Mouse (Mus musculus) liver, embryonic 11.5 days (tissue): ENCODE results near the gene Arhgef25. TPM values are rescaled to one million over a fixed set of nuclear protein-coding genes. Genes with fewer than 3 reads are reported as not detected.

Experiments used
- ATAC-seq: fragments of 200-750 bp; cut with Nextera tagmentation; replicated peaks from 2 replicates; pipeline ENCODE4 v1.8.0; 2017; ENCODE audit warnings: moderate number of reproducible peaks, mild to moderate bottlenecking, moderate TSS enrichment, moderate library complexity; ENCODE audit not compliant: low FRiP score
- DNase-seq: peaks from one replicate; pipeline ENCODE4 v3.0.0-alpha.2; 2017; ENCODE audit warnings: low spot score
- H3K27ac ChIP-seq: fragments of 300-500 bp; sonication (generic); 2 replicates; pipeline ENCODE4 v1.5.1; 2014; ENCODE audit warnings: mild to moderate bottlenecking, low read depth, low read length, control low read depth
- H3K27me3 ChIP-seq: fragments of 300-500 bp; sonication (generic); replicated peaks from 2 replicates; pipeline ENCODE4 v1.6.1; 2014; ENCODE audit warnings: low read length, mixed read lengths; ENCODE audit not compliant: control insufficient read depth, insufficient read depth
- H3K36me3 ChIP-seq: fragments of 300-500 bp; sonication (generic); 2 replicates; pipeline ENCODE4 v1.6.1; 2014; ENCODE audit warnings: mild to moderate bottlenecking, low read length, moderate library complexity, mixed read lengths; ENCODE audit not compliant: control insufficient read depth, insufficient read depth
- H3K4me1 ChIP-seq: fragments of 300-500 bp; sonication (generic); replicated peaks from 2 replicates; pipeline ENCODE4 v1.6.1; 2014; ENCODE audit warnings: low read length, mixed read lengths; ENCODE audit not compliant: control insufficient read depth, insufficient read depth
- H3K4me2 ChIP-seq: fragments of 300-500 bp; sonication (generic); 2 replicates; pipeline ENCODE4 v1.6.1; 2014; ENCODE audit warnings: mild to moderate bottlenecking, control low read depth, moderate library complexity
- H3K4me3 ChIP-seq: fragments of 300-500 bp; sonication (generic); 2 replicates; pipeline ENCODE4 v1.5.1; 2014; ENCODE audit warnings: low read depth, low read length, control low read depth
- H3K9ac ChIP-seq: fragments of 300-500 bp; sonication (generic); 2 replicates; pipeline ENCODE4 v1.6.1; 2014; ENCODE audit warnings: low read depth, low read length, control low read depth
- H3K9me3 ChIP-seq: fragments of 300-500 bp; sonication (generic); 2 replicates; pipeline ENCODE4 v1.6.1; 2016; ENCODE audit warnings: low read length, inconsistent platforms, mixed read lengths; ENCODE audit not compliant: control insufficient read depth
- WGBS: fragments of 180-500 bp; shearing (Covaris S2); extraction: QIAGEN DNeasy Blood & Tissue Kit; methylation state at CpG from one replicate; pipeline ENCODE4 v1.1.7; 2014; 5-methylcytosine and 5-hydroxymethylcytosine counted together
- polyA plus RNA-seq: library from polyadenylated mRNA; unstranded; fragments of >200 nt; fragmentation: Nextera tagmentation; extraction: Ambion mirVana; gene quantifications from 2 replicates; pipeline ENCODE4 v1.2.1, GENCODE M21; 2014

The Arhgef25 gene
- polyA plus RNA-seq, 1 experiment from 2014 or later: 30.2 TPM

DNA sequence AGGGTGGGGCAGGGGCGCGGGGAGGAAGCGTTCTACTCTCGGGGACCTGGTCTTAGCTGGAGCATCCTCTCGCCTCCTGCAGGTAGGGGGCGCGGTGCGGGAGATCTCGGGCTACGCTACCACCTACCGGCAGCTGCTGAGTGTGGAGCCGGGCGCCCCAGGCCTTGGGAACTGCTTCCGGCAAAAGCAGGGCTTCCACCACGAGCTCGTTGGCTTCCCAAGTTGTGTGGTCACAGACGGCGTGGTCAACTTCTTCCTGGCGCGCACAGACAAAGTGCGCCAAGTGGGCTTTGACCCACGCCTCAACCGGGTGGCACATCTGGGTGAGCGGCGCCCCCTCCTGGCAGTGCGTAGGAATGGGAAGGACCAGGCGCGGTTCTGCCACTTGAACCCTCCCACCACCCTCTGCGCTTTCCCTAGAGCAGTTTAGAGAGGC is 19.0 kb downstream of the Arhgef25 start:
- Histone ChIP-seq H3K27ac (no peak overlapping the region; the same call in 1 of the 2 replicates), H3K9me3 (no peaks in the 10 kb centered on the region), H3K9ac (no peak overlapping the region), H3K4me1 (peaks cover 32% of the 10 kb centered on the region), H3K4me3 (peak overlapping the region; percentile 51), H3K27me3 (peaks cover 44% of the 10 kb centered on the region), H3K36me3 (no peaks in the 10 kb centered on the region), H3K4me2 (peak overlapping the region; percentile 83)
- 2% methylated on average over 29 of the region's 29 CpGs for WGBS
- ATAC-seq: peak; percentile 80
- peak; percentile 85 for DNase-seq

GRCm38 (mm10) chr10:127170002-127170401 is 19.9 kb downstream of the Arhgef25 start:
- Histone ChIP-seq H3K27me3 (peaks cover 49% of the 10 kb centered on the region), H3K27ac (0 out of 2 replicates have a peak overlapping the region, but pooled peaks have one; percentile 4), H3K4me1 (peaks cover 32% of the 10 kb centered on the region), H3K9me3 (no peaks in the 10 kb centered on the region), H3K4me2 (peak overlapping the region; percentile 83), H3K9ac (no peak overlapping the region), H3K36me3 (no peaks in the 10 kb centered on the region), H3K4me3 (peak overlapping the region; percentile 51)
- ATAC-seq: no peak
- 4% methylated on average over 22 of the region's 22 CpGs for WGBS
- DNase-seq: no peak

- no peak overlapping the region for H3K4me3 ChIP-seq
- H3K27ac ChIP-seq: no peak overlapping the region
- peaks cover 49% of the 10 kb centered on the region for H3K27me3 ChIP-seq
- no peak overlapping the region for H3K9ac ChIP-seq
- no peak for ATAC-seq
- peak; percentile 31 for DNase-seq
- H3K9me3 ChIP-seq: no peaks in the 10 kb centered on the region
- peaks cover 32% of the 10 kb centered on the region for H3K4me1 ChIP-seq
- H3K36me3 ChIP-seq: no peaks in the 10 kb centered on the region
- WGBS: 46% methylated on average over 10 of the region's 10 CpGs
- peak overlapping the region; percentile 98 for H3K4me2 ChIP-seq
Measured at GRCm38 (mm10) chr10:127167614-127168192, 22.2 kb downstream of the Arhgef25 start.

DNA sequence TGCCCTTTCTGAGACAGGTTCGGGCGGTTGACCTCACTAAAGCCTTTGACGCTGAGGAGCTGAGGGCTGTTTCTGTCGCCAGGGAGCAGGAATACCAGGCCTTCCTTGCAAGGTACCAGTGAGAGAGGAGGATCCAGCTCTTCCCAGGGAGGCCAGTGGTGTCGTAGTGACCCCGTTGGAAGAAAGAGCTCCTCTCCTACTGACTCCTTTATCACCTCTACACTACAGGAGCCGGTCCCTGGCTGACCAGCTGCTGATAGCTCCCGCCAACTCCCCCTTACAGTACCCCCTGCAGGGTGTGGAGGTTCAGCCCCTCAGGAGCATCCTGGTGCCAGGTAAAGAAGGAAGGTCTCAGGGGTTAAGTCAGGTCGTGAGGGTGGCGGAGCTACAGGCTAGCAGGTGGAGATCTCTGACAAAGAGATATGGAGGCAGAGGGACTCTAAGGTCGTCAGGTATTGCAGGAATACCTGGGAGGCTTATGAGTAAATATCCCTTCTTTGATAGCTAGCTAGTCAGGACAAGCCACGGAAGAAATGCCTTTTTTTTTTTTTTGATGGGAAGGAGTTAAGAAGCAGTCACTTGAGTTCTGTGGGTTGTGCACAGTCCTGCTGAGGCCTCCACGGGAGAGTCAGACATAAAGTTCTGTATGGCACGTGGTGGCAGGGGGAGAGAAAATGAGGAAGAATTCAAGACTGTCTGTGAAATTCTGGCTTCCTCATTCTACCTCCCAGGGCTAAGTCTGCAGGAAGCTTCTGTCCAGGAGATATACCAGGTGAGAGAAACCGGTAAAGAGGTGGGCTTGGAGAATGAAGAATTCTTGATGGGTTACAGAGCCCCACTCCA is 22.9 kb downstream of the Arhgef25 start:
- Histone ChIP-seq H3K27me3 (peaks cover 49% of the 10 kb centered on the region), H3K9me3 (no peaks in the 10 kb centered on the region), H3K27ac (no peak overlapping the region), H3K36me3 (no peaks in the 10 kb centered on the region), H3K4me2 (peak overlapping the region; percentile 98), H3K4me1 (peaks cover 32% of the 10 kb centered on the region), H3K4me3 (peak overlapping the region; percentile 65), H3K9ac (peak overlapping the region; percentile 78)
- ATAC-seq (no peak), DNase-seq (no peak)
- 20% methylated on average over 15 of the region's 15 CpGs for WGBS

GRCm38 (mm10) chr10:127166404-127166715 is 23.5 kb downstream of the Arhgef25 start:
- Histone ChIP-seq H3K9me3 (no peaks in the 10 kb centered on the region), H3K36me3 (no peaks in the 10 kb centered on the region), H3K4me1 (peaks cover 32% of the 10 kb centered on the region), H3K27me3 (peaks cover 45% of the 10 kb centered on the region), H3K27ac (peak overlapping the region; percentile 35; the same call in 1 of the 2 replicates), H3K9ac (peak overlapping the region; percentile 78), H3K4me2 (peak overlapping the region; percentile 98), H3K4me3 (peak overlapping the region; percentile 65)
- WGBS: 4% methylated on average over 11 of the region's 11 CpGs
- DNase-seq (no peak), ATAC-seq (no peak)

DNA sequence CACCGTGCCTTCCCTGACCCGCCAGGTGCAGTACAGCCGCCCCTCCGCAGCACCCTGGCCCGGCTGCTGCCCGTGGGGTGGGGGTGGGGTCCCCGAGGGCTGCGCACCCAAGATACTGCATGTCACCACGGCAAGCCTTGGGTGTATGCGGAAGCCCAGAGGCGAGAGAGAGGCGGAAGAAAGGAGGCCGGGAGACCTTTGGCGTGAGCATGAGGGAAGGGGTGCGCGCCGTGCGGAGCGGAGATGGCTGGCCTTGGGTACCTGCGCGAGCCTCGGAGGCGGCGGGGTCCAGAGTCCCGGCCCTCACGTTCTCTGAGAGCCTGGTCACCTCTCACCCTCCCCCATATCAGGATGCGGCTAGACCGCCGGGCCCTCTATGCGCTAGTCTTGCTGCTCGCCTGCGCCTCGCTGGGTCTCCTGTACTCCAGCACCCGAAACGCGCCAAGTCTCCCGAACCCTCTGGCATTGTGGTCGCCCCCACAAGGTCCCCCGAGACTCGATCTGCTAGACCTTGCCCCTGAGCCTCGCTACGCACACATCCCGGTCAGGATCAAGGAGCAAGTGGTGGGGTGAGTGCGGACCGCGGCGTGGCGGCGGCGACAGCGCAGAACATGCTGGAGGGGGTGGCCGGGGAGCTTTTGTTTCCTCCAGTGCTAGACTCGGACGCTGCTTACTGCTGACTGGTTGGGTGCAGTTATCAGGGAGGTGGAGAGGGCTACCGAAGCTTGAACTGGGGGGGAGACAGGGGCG is 24.1 kb downstream of the Arhgef25 start:
- DNase-seq: peak; percentile 77
- Histone ChIP-seq H3K36me3 (no peaks in the 10 kb centered on the region), H3K4me3 (peak overlapping the region; percentile 65), H3K27ac (peak overlapping the region; percentile 51; the same call in 1 of the 2 replicates), H3K4me2 (peak overlapping the region; percentile 98), H3K27me3 (peaks cover 45% of the 10 kb centered on the region), H3K9ac (peak overlapping the region; percentile 78), H3K4me1 (peaks cover 29% of the 10 kb centered on the region), H3K9me3 (no peaks in the 10 kb centered on the region)
- WGBS: under 1% methylated on average over 51 of the region's 56 CpGs
- ATAC-seq: peak; percentile 77

DNA sequence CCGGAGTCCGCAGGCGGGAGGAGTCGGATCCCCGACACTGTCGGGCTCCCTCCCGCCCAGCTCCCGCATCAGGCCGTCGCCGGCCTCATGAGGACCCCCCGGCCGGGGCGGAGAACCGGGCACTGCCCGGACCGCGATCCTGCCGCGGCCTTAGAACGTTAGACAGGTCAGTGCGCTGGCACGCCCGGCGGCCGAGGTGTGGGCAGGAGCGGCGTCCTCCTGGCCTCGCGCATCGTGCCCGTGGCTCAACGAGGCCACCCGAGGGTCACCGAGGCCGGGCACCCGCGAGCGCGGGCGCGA is 24.6 kb downstream of the Arhgef25 start:
- no peak for DNase-seq
- Histone ChIP-seq H3K4me3 (peak overlapping the region; percentile 65), H3K27me3 (peaks cover 43% of the 10 kb centered on the region), H3K4me1 (peaks cover 26% of the 10 kb centered on the region), H3K9me3 (no peaks in the 10 kb centered on the region), H3K9ac (peak overlapping the region; percentile 78), H3K4me2 (peak overlapping the region; percentile 98), H3K36me3 (no peaks in the 10 kb centered on the region), H3K27ac (peak overlapping the region; percentile 51)
- peak; percentile 39 for ATAC-seq
- 0% methylated on average over 40 of the region's 42 CpGs for WGBS

- Histone ChIP-seq H3K4me3 (peak within 1 kb of the TSS; percentile 65), H3K36me3 (no peaks in the 10 kb centered on the region), H3K9me3 (no peaks in the 10 kb centered on the region), H3K27ac (peak within 1 kb of the TSS; percentile 51), H3K4me1 (peaks cover 21% of the 10 kb centered on the region), H3K27me3 (peaks cover 38% of the 10 kb centered on the region), H3K4me2 (peak within 1 kb of the TSS; percentile 98), H3K9ac (peak within 1 kb of the TSS; percentile 78)
- ATAC-seq (peak; percentile 84), DNase-seq (peak; percentile 81)
- WGBS: 3% methylated on average over 52 of the region's 52 CpGs
Measured at GRCm38 (mm10) chr10:127164631-127165353, 25.1 kb downstream of the Arhgef25 start, which contains the start of gene B4galnt1. TSS of gene B4galnt1 (plus strand) at chr10:127165225.
